Mouse (Mus musculus): Measurements from ENCODE around the gene Rdh12.
"Not testable (repeated sequence)": the region's sequence is repeated elsewhere in the genome, so short reads cannot be mapped to it uniquely, and the experiment has no call there.

Gene Rdh12

DNA sequence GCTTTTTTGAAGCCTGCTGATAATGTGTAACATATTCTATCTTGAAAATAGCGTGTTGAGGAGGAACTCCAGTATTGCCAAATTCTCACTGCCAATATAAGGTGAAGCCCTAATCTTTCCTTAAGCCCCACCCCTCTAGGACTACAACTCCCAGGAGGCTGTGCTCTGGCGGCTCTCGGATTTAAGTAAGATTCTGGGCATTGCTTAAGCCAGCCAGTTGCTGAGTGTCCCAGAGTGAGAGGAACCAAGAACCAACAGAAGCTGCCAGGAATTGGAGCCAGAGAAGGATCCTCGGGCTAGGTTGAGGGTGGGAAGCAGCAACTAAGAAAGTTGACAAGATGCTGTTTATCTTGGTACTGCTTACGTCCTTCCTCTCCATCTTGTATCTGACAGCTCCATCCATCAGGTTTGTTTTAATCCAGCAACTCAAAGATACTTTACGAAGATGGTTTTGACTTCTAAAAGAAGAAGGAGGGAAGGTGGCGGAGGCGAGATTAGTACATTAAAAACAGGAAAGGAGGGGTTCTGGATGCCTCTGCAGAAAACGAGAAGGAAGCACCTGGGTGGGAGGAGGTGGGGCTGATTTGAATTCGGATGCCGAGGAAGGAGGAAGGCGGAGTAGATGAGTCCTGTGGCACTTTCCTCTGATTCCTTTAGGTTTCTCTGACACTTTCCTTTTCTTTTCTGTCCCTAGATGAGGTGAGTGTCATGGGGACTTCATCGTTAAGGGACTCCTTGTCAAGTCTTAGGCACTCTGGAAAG, at the start of gene Rdh12:
TSS of gene Rdh12 (plus strand) at position 212 of the 762 bp plus-strand sequence.
- peak; percentile 79 for DNase-seq (ENCODE audit: low read depth, low spot score)

- DNase-seq (ENCODE audit: low read depth, low spot score) = no peak
Measured at GRCm38 (mm10) chr12:79162876-79163275, 45.8 kb upstream of the Rdh12 start.

DNA sequence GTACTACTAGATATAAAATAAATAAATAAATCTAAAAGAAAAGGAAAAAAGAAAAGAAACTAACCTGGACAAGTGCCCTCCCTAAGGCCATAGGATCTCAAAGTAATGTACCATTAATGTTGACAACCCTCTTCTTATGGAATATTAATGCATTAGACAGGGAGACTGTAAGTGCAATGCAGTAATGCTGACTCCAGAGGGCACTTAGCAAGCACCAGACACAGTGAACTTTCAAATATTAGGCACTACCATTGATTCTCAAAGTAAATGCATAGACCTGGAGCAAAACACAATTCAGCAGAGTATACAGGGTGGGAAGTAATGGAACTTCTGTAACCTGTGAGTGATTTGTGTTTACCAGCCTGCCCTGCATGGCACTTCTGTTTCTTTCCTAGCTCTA, 39.5 kb upstream of the Rdh12 start:
- DNase-seq (ENCODE audit: low read depth, low spot score) = no peak

DNA sequence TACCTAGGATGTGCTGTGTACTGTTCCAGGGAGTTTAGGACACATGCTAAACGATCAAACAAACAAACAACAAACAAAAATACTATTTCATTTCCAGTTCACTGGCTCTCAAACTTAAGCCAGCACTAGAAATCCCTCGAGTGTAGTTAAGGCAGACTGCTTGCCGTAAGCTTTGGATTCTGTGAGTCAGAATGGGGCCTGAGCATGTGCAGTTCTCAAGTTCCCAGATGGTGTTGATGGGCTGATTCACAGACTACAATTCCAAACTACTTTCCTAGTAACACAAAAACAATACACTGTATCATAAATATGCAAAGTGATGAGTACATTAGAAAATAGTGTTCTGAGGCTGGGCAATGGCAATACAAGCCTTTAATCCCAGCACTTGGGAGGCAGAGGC, 38.3 kb upstream of the Rdh12 start:
- DNase-seq (ENCODE audit: low read depth, low spot score) = no peak

DNA sequence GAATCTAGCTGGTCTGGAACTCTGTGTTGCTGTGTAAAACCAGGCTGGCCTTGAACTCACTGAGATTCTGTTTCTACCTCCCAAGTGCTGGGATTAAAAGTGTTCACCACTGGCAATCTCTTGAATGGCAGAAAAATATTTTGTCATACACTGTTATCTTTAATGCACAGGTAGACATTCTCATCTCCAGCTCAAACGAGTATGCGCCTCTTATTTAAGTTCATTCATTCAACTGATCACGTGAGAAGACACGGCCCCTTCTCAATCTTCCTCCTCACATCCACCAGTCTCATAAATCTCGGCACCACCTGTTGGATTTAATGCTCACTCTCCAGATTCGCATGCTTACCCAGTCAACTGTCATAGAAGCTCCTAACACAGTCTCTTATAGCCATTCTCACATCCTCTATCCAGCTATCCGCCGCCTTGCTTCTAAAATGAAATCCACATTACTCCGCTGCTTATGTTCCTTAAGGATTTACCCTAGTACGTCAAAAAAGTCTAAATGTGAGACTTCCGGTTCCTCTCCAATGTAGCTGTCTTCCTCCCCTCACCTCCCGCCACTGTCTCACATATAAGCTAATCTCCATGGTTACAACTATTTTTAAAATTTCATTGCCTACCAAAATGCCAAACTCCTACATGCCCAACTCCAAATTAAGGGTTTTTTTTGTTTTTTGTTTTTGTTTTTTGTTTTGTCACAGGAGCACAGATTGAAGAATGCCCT, 37.3 kb upstream of the Rdh12 start:
- DNase-seq (ENCODE audit: low read depth, low spot score) = no peak

DNA sequence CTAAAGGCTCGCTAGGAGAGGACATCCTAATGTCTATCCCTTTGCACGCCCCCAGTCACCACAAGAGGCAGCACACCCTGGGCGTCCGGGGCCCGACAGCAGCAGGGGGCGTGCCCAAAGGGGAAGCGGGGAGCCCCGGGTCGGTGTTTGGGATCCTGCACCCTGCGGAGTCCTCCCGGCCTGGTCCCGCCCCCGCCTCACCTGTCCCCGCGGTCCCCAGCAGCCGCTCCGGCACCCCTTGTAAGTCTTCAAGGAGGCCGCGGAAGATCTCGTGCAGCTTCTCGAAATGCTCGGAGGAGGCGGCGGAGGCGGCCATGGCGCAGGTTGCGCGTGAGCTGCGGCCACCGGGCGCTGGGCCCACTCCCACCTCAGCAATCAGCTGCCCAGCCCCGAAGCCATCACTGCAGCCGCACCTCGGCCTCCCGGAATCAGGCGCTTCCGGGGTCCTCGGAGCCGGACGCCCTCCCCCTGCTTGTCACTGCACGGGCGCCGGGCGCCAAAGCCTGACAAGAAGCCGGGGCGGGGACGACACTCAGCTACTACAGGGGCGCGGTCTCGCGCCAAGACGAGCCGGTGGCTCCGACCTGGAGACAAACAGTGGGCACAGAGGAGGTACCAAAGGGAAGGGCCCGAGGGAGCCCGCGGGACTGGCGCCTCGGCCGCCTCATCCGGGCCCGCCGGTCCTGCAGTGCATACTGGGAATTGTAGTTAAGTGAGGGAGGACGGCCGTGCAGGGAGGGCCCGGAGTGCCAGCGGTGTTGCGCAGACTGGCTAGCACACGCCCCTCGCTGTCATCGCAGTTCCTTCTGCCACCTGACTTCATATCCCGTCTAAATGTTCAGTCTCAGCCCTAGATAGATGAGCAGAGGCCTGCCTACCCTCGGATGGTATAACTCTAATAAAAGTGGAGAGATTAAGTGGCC, 36.4 kb upstream of the Rdh12 start, which contains the start of gene Vti1b:
TSS of gene Vti1b (minus strand) at position 649 of the 923 bp plus-strand sequence.
- peak; percentile 78 for DNase-seq (ENCODE audit: low read depth, low spot score)

GRCm38 (mm10) chr12:79173721-79174120, 35.0 kb upstream of the Rdh12 start:
- DNase-seq (ENCODE audit: low read depth, low spot score) = no peak

- no peak for DNase-seq (ENCODE audit: low read depth, low spot score)
Measured at GRCm38 (mm10) chr12:79175998-79176397, 32.7 kb upstream of the Rdh12 start.

DNA sequence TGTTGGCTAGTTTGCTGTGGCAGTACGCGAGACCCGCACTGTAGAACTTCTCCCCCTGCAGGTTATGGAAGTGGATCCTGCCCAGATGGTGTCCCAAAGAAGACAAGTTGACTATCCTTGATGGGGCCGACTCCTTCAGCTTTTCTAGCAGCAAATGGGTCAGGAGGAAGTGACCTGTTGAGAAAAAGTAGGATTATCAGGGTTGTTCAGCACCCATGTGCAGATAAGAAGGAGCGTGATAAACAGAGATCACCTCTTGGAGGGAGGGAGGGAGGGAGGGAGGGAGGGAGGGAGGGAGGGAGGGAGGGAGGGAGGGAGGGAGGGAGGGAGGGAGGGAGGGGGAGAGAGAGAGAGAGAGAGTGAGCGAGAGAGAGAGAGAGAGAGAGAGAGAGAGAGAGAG, 23.6 kb upstream of the Rdh12 start:
- not testable (repeated sequence) for DNase-seq (ENCODE audit: low read depth, low spot score)

GRCm38 (mm10) chr12:79190931-79191673, 17.6 kb upstream of the Rdh12 start:
- DNase-seq (ENCODE audit: low read depth, low spot score) = no peak

DNA sequence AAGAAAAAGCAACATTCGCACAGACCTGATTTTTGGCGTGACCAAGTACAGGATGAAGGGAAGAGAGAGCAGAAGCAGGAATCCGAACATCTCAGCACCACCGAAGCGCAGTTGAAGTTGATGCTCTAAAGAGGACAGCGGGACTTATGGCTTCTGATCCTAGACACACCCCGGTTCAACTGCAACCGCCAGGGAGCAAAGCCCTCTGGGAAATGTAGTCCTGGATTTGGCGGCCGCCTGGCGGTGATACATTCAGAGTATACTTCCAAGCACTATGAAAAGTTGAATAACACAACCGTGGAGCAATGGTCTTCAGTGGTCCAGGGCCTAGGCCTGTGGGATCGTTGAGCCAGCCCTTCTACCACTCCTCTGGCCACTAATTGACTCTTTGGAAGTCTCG, 17.0 kb upstream of the Rdh12 start:
- no peak for DNase-seq (ENCODE audit: low read depth, low spot score)

GRCm38 (mm10) chr12:79192193-79192592, 16.5 kb upstream of the Rdh12 start, which contains the start of gene Rdh11:
TSS of gene Rdh11 (minus strand) at chr12:79192293.
- DNase-seq (ENCODE audit: low read depth, low spot score) = no peak

DNA sequence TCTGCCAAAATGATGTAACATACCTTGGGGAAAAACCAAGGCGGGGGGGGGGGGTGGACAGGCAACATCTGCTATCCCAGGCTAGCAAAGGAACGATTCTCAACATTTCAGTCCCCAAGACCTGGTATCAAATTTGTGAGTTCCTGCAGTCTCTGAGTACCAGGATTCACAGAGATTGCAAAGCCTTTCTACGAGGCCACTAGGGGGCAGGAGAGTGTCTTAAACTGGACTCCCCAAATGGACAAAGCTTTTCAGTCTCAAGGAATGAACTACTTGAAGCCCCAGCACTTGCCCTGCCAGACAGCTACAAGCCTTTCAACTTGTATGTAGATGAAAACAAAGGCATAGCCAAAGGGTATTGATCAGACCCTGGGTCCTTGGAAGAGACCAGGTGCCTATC, 15.3 kb upstream of the Rdh12 start:
- no peak for DNase-seq (ENCODE audit: low read depth, low spot score)

GRCm38 (mm10) chr12:79197105-79197504, 11.6 kb upstream of the Rdh12 start:
- no peak for DNase-seq (ENCODE audit: low read depth, low spot score)

- DNase-seq (ENCODE audit: low read depth, low spot score) = no peak
Measured at GRCm38 (mm10) chr12:79201882-79202281, 6.8 kb upstream of the Rdh12 start.

DNA sequence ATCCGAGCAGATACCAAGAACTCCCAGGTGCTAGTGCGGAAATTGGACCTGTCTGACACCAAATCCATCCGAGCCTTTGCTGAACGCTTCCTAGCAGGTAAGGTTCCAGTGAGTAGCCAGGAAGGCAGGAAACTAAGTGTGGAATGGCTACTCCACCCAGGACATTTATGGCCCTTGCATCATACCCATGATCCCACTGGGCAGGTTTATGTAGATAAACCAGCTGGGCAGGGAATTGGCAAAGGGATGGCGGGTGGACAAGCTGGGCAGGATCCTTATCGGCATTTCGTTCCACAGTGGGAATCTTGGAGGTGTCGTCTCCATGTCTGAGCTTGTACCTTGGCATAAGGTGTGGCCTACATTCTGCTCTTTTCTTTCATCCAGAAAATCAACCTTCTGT, 2.7 kb downstream of the Rdh12 start:
- DNase-seq (ENCODE audit: low read depth, low spot score) = no peak

DNA sequence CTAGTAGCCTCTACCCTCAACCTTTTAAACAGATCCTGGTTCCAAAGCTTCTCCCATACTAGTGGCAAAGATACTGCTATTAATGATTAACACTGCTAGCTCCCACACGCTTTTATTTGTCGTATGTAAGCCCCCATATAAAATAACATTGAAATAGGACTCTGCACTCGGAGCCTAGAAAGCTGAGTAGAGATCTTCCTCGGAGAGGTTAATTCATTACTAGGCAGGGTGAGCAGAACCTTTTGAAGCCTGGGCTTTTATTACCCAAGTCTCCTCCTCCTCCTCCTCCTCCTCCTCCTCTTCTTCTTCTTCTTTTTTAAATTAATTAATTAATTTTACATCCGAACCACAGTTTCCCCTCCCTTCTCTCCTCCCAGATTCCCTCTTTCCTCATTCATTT, 8.8 kb downstream of the Rdh12 start:
- DNase-seq (ENCODE audit: low read depth, low spot score) = no peak

GRCm38 (mm10) chr12:79235485-79236080, 26.9 kb downstream of the Rdh12 start:
- no peak for DNase-seq (ENCODE audit: low read depth, low spot score)

GRCm38 (mm10) chr12:79241985-79242384, 33.3 kb downstream of the Rdh12 start:
- no peak for DNase-seq (ENCODE audit: low read depth, low spot score)

GRCm38 (mm10) chr12:79242921-79243320, 34.2 kb downstream of the Rdh12 start:
- DNase-seq (ENCODE audit: low read depth, low spot score) = peak; percentile 72

- DNase-seq (ENCODE audit: low read depth, low spot score) = no peak
Measured at GRCm38 (mm10) chr12:79248110-79248509, 39.4 kb downstream of the Rdh12 start.

All from retina, adult 2 months (tissue).